Mouse (Mus musculus): ENCODE results near the gene Zdhhc14. TPM values are rescaled to one million over a fixed set of nuclear protein-coding genes. Genes with fewer than 3 reads are reported as not detected.
"Not testable (repeated sequence)": the region's sequence is repeated elsewhere in the genome, so short reads cannot be mapped to it uniquely, and the experiment has no call there.

The Zdhhc14 gene
- polyA plus RNA-seq, 3 experiments from 2014 or later: 0.21 to 0.36 TPM; not detected in 1

DNA sequence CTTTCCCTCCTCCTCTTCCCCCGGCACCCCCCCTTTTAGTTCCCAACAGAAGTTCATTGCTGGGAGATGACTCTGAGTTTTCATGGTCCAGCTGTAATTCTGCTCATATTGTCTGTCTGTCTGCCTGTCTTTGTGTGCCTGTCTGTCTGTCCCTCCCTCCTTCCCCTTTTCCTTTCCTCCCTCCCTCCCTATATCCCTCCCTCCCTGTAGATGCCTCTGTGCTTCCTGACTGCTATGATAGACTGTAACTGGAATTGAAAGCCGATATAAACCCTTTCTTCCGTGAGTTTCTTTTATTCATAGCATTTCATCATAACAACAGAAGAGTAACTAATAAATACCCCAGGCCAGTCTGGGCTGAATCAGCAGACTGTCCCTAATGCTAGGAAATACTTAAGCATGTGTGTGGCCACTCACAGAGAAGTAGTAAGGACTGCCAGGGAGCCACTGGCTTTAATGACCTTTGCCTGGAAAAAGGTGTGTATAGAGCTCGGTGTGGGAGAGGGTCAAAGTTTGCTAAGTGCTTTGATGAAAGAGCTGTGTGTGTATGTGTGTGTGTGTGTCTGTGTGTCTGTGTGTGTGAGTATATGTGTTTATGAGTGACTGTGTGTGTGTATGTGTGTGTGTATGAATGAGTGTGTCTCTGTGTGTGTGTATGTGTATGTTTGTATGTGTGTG is 117.7 kb downstream of the Zdhhc14 start:
- no peak for ATAC-seq

- no peak for ATAC-seq
These were observed 119.9 kb downstream of the Zdhhc14 start for GRCm38 (mm10) chr17:5612236-5612635.

DNA sequence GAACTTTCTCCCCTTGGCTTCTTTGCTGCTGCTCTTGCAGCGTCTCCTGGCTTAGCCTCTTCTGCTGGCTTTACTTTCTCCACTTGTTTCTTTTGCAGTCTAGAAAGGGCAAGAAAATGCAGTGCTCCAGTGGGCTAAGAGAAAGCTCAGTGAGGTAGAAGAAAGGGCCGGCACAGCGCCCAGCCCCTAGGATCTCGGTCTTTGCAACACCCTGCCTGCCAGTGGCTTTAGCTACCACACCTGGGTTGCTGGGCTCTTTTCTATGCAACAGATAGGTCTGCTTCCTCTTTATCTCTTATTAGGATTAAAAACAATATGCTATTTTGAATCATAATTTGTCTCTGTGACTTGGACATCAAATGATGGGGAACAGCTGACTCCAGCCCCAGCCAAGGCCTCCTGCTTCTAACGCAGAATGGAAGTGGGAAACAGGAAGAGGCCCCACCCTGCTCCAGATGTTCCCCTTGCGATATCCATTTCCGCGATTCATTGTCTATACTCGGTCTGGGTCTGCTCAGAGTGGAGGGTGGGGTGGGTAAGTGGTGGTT is 122.5 kb downstream of the Zdhhc14 start:
- no peak for ATAC-seq

DNA sequence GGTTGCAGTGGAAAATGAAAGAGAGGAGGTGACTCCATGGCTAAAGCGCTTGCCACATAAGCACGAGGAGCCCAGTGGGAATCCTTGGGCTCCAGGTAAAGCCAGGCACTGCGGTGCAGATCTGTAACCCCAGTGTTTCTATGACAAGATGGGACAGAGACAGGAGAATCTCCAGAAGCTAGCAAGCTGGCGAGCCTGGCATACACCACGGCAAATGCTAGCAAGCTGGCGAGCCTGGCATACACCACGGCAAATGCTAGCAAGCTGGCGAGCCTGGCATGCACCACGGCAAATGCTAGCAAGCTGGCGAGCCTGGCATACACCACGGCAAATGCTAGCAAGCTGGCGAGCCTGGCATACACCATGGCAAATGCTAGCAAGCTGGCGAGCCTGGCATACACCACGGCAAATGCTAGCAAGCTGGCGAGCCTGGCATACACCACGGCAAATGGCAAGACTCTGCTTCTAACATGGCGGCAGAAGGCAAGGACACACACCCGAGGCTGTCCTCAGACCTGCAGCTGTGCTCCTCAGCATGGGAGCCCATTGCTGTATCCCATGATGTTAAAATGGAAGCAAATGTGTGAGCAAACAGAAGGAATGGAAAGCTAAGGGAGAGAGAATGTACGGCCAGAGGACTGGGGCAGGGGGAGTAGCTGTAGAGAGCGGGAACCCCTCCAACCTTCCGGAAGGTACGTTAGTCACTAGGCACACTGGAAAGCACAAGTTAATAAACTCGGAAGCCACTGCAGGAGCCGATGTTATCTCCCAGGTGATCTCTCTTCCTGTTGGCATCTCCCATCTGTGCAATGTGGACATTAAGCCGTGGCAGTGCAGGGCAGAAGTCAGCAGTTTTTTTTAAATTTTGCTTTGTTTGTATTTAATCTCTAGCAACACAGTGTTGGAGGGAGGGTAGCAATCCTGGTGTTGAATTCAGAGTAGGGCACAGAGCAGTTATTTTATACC is 129.6 kb downstream of the Zdhhc14 start:
- ATAC-seq: no peak

GRCm38 (mm10) chr17:5622764-5623163 is 130.4 kb downstream of the Zdhhc14 start:
- ATAC-seq: no peak

DNA sequence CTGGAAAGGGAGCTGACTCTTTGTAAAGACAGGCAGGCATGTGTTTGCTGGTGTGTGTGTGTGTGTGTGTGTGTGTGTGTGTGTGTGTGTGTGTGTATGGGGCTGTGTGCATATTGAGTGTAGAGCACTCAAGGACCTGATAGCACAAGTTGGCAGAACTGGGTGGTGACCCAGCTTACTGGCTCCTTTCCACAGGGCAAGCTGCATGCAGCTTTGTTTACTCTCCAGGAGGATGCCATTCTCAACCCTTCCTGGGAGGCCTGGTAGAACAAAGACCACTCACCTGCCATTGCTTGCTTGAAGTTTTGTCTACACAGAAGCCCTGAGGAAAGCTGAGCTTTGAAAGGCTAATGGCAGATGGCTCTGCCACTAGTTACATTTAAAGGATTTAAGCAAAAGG is 130.8 kb downstream of the Zdhhc14 start:
- ATAC-seq: no peak

- not testable (repeated sequence) for ATAC-seq
These were observed 132.5 kb downstream of the Zdhhc14 start for GRCm38 (mm10) chr17:5624815-5625214.

GRCm38 (mm10) chr17:5626402-5626801 is 134.0 kb downstream of the Zdhhc14 start:
- ATAC-seq: no peak

DNA sequence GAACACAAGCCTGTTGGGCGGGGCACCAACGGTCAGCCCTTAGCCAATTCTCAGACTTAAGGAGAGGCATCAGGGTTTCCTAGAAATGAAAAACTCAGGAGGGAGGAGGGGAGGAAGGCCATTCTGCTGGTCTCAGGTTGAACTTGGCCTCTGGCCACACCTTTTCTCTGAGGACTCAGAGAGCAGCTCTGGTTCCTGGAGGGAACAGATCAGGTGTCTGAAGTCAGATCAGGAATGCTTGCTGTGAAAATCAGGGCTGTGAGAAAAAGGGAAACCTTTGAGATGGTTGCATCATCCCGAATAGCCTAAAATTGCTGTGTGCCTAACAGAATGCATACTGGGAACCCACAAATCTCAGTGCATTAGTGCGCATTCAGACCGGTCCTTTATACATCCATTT is 135.3 kb downstream of the Zdhhc14 start:
- no peak for ATAC-seq

- no peak for ATAC-seq
These were observed 137.3 kb downstream of the Zdhhc14 start for GRCm38 (mm10) chr17:5629651-5630050.

DNA sequence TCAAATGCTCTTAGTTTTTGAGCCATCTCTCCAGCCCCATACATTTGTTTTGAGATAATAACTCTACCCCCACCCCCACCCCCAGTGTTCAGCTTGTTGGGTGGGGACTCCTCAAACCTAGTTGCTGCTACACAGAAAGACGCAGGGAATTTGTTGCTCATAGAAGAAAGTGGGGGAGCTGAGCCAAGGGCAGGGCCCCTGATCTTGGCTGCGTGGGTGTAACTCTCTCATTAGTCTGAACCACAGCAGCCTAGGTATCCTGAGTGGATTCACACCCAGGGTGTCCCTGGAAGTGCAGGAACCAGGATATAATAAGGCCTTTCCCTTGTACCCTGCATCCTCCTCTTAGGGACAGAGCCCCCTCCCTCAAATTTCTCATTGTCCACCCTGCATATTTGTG is 142.9 kb downstream of the Zdhhc14 start:
- no peak for ATAC-seq

DNA sequence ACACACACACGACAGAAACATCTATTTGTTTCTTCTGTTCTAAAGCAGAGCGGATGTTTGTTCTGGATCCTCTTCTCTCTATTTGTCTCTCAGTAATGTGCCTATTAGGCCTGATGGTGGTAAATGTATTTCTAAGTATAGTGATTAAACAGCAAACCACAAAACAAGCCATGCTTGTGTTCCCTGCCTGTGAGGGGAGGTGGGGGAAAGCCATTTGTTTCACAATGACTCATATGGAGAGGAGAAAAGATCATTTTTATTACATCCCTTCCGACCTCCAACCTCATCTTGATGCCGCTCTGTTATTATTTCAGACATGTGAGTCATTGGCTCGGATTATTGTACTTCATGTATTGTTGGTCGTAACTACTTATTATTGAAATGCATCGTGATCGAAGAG is 149.1 kb downstream of the Zdhhc14 start:
- peak; percentile 78 for ATAC-seq

GRCm38 (mm10) chr17:5642918-5643721 is 150.8 kb downstream of the Zdhhc14 start:
- no peak for ATAC-seq

DNA sequence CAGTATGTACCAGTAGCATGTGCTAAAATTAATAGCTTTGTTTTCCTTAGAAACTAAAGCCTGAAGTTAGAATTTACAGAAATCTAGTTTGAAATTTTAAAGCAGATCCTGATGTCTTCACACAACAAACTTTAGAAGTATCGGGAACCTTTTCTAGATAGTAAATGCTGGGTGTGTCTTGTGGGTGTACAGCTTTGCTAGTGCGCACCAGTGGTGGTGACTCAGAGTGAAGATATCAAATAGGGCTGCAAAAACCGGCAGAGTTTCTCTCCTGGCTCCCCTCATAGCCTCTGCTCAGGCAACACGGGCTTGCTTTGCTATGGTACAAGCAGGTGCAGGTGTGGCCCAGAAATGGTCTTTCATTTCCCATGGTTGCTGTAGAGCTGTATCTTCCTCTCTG is 157.8 kb downstream of the Zdhhc14 start:
- ATAC-seq: peak; percentile 25

DNA sequence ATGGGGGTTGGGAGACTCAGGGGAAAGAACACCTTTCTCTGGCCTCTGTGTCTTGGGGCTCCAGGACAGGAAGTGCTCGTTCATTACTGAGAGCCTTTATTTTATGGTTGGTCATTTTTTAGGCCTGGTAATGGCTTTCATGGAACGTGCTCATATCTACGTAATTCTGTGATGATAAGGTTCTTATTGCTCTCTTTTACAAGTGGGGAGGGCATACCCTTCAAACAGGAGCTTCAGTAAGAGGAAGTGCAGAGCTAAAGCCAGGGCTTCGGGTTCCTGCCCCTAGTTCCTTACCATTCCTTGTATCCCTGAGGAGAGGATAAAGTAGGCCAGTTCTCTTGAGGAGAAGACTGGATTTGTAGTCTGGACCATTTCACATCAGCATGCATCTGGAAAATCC is 158.3 kb downstream of the Zdhhc14 start:
- ATAC-seq: no peak

DNA sequence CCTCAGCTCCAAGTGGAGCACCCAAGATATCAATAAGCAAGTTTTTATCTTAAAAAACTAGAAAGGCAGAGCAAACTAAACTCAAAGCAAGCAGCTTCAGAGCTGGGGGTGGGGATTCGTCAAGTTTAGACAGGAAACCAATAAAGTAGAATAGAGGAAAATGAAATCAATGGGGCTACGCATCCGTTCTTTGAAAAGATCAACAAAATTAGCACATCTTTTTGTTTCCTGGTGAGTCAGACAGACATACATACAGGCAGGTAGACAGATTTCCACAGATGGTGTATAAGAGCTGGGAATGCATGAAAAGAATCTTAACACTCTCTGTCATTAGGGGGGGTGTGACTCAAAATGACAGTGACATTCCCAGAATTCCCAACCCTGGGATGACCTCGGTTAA is 159.2 kb downstream of the Zdhhc14 start:
- peak; percentile 80 for ATAC-seq

DNA sequence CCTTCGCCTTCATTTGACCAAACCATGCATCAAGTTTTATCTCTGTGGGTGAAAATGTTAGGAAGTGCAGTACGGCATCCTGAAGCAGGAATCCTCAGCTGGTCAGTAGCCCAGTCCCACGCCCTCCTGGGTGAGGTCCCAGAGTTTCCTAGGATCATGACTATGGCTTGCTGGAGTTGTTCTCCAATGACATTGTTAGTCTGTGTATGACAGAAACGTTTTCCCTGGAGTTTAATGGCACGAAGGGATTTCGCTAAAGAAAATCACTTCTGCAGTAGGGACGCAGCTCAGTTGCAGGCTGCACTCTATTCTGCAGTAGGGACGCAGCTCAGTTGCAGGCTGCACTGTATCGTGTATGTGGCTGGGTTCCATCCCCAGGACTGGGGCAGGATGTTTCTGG is 161.6 kb downstream of the Zdhhc14 start:
- ATAC-seq: no peak

DNA sequence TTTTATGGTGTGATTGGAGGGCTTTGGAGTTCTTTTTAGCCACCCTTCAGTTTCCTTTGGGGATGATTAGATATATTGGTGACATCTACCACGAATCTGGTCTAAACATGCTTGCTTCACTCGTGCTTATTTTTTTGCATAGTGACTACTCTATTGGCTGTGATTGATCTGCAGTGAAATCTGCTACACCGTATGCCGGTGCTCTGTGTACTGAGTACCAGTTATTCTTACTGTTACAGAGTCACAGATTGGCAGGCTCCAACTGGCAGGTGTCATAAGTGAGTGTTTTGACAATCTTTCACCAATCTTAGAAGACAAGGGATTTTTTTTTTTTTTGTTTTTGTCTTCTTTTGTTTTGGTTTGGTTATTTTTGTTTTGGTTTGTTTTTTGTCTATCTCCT is 163.2 kb downstream of the Zdhhc14 start:
- ATAC-seq: no peak

DNA sequence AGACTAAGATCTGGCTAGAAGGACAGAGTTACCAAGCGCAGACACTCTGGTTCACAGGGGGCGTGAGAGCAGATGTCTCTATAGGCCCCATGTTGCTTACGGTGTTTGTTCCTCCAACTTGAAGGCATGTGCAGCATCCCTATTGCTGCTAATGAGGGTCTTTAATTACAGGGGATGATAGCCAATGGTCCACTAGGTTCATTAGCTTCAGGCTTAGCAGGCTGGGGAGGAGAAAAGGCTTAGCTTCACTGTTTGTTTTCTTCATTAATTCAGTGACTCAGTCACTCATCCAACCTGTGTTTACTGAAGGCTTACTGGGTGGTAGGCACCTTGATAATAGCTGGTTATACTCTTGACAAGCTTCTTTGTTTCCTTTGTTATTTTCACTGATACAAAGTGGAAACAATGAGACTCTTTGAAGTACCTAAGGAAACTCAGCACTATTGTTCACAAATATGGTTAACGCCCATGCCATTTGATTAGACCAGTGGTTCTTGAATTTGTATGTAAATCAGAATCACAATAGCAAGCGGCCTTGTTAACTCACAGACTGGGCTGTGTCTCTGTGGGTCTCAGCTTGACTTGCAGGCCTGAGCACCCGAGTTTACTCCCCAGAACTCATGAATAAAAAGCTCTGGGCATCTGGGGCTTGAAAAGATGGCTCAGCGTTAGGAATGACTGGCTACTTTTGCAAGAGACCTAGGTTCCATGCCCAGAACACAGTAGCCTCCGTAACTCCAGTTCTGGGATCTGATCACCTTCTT is 168.1 kb downstream of the Zdhhc14 start:
- ATAC-seq: no peak

DNA sequence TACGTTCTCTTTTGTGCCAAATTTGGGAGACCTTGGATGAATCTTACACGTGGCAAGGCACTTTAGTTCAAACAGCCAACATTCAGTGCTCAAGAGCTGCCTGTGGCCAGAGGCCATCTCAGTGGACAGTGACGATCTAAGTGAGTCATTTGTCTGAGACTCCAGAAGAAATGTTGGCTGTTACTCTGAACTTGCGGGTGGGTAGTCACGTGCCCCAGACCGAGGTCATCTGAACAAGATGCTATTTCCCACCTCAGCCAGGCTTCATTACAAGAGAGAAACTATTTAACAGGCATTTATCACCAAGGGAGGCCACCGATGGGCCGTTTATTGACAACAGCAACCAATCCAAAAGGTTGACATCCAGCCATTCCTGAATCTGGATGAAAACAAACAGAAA is 174.3 kb downstream of the Zdhhc14 start:
- no peak for ATAC-seq

GRCm38 (mm10) chr17:5668456-5668855 is 176.1 kb downstream of the Zdhhc14 start:
- ATAC-seq: peak; percentile 67

- ATAC-seq: no peak
These were observed 176.6 kb downstream of the Zdhhc14 start for GRCm38 (mm10) chr17:5668981-5669380.
